Mouse (Mus musculus) spleen, adult 2 months (tissue): ENCODE results near the gene Lhx4. TPM values are rescaled to one million over a fixed set of nuclear protein-coding genes. Genes with fewer than 3 reads are reported as not detected.

Experiments
- DNase-seq, 2 experiments: peaks; one replicate each; pipeline versions ENCODE4 v3.0.0 to v3.0.0-alpha.2; 2012 to 2021; ENCODE audit warnings: low spot score in 2 of 2, low read depth in 1 of 2
- H3K27ac ChIP-seq: fragments of 200-500 bp; 2 replicates; pipeline ENCODE4 v1.5.1; 2012; ENCODE audit warnings: low read length, inconsistent platforms; ENCODE audit not compliant: insufficient read depth
- H3K27me3 ChIP-seq: fragments of 200-500 bp; 2 replicates; pipeline ENCODE4 v1.6.1; 2012; ENCODE audit warnings: mild to moderate bottlenecking, moderate library complexity, low read length, inconsistent platforms; ENCODE audit not compliant: control insufficient read depth, insufficient read depth
- H3K36me3 ChIP-seq: fragments of 200-500 bp; 2 replicates; pipeline ENCODE4 v1.6.1; 2012; ENCODE audit warnings: mild to moderate bottlenecking, low read length, inconsistent platforms; ENCODE audit not compliant: control insufficient read depth, insufficient read depth
- H3K4me1 ChIP-seq: fragments of 200-500 bp; 2 replicates; pipeline ENCODE4 v1.6.1; 2011; ENCODE audit warnings: inconsistent platforms; ENCODE audit not compliant: control insufficient read depth, insufficient read depth, insufficient read length
- H3K4me3 ChIP-seq: fragments of 200-500 bp; 2 replicates; pipeline ENCODE4 v1.5.1; 2011; ENCODE audit warnings: mild to moderate bottlenecking, inconsistent platforms; ENCODE audit not compliant: insufficient read depth, insufficient read length; ENCODE audit errors: extremely low read depth
- CTCF ChIP-seq: fragments of 200-500 bp; IDR thresholded peaks from 2 replicates; pipeline ENCODE4 v1.5.1; 2011; ENCODE audit warnings: mild to moderate bottlenecking, inconsistent platforms; ENCODE audit not compliant: insufficient read depth, insufficient read length, insufficient replicate concordance; ENCODE audit errors: extremely low read depth
- POLR2A ChIP-seq: fragments of 200-500 bp; IDR thresholded peaks from 2 replicates; pipeline ENCODE4 v1.6.1; 2011; ENCODE audit warnings: low read depth, low read length, inconsistent platforms
- WGBS: fragments of 180-500 bp; shearing (Covaris S2); methylation state at CpG from one replicate; pipeline ENCODE4 v1.1.7; 2018; 5-methylcytosine and 5-hydroxymethylcytosine counted together
- polyA plus RNA-seq: library from polyadenylated mRNA; depleted of rRNA; stranded (reverse); fragments of >200 nt; gene quantifications from 2 replicates; pipeline ENCODE4 v1.2.3, GENCODE M21; 2012

Gene Lhx4
- polyA plus RNA-seq, 1 experiment, result not detected

DNA sequence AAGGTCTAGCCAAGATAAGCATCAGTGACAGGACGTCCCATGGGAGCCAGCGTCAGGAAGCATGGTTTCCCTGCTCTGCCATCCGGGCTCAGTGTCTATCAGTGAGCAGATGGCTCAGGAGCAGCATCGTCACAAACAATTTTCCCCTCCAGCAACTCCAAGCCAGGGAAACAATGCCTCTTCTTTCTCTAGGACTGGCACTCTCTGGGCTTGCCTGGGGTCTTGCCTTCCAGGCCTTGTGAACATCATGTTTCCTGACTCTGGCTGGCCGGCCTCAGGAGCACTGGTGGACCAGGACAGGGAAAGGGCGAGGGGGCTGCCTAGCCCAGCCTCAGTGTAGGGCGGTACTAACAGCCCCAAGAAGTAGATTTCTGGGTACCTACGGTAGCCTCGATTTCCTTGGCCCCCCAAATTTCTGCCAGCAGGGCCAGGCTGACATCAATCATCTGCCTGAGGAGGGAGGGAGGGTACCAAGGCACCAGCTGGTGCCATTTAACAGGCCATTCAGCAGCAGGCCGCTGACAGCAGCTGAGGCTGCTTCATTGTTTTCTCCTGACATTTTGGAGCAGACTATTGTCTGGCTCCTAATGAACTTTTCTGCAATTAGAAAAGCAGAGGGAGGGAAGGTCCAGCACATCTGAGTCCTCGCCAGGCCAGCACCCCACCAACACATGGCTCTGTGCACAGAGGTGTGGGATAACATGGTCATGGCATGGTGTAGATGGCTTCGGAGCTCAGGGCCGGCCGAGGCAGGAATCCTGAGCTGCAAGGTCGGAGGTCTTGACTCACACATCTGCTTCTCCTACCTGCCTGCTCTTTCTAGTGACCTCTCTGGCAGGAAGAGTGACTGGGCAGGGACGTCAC, 38.9 kb upstream of the Lhx4 start:
- Histone ChIP-seq H3K36me3 (peaks cover 4% of the 10 kb centered on the region; the same call in 1 of the 2 replicates), H3K4me1 (no peaks in the 10 kb centered on the region)

DNA sequence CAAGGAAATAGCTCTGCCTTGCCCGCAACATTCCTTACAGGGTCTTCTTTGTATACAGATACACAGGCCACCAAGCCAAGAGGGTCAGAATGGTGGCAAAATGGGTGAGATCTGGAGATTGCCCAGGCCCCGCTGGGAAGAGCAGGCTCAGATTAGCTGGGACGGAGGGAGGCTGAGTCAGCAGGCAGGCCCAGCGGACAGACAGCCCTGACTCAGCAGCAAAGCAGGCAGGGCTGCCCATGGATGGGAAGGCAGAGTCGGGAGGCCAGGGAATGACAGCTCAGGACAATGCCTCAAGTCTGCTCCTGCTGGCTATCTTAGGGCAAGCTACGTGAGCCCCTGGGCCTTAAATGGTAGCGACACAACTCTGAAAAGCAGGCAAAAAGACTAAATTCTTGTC, 34.4 kb upstream of the Lhx4 start:
- H3K4me1 ChIP-seq, result peaks cover 20% of the 10 kb centered on the region; the same call in 1 of the 2 replicates
- H3K36me3 ChIP-seq, result 0 out of 2 replicates have a peak, but pooled peaks cover 2% of the 10 kb centered on the region
- WGBS, result 91% methylated on average over 7 of the region's 7 CpGs

More for the DNA sequence above, 38.9 kb upstream of the Lhx4 start:
- TF ChIP-seq CTCF (no peak), POLR2A (no peak)
- H3K27me3 ChIP-seq, result no peaks in the 10 kb centered on the region
- no peak overlapping the region for H3K27ac ChIP-seq
- 91% methylated on average over 16 of the region's 16 CpGs for WGBS
- no peak overlapping the region for H3K4me3 ChIP-seq
- no peak for DNase-seq

DNA sequence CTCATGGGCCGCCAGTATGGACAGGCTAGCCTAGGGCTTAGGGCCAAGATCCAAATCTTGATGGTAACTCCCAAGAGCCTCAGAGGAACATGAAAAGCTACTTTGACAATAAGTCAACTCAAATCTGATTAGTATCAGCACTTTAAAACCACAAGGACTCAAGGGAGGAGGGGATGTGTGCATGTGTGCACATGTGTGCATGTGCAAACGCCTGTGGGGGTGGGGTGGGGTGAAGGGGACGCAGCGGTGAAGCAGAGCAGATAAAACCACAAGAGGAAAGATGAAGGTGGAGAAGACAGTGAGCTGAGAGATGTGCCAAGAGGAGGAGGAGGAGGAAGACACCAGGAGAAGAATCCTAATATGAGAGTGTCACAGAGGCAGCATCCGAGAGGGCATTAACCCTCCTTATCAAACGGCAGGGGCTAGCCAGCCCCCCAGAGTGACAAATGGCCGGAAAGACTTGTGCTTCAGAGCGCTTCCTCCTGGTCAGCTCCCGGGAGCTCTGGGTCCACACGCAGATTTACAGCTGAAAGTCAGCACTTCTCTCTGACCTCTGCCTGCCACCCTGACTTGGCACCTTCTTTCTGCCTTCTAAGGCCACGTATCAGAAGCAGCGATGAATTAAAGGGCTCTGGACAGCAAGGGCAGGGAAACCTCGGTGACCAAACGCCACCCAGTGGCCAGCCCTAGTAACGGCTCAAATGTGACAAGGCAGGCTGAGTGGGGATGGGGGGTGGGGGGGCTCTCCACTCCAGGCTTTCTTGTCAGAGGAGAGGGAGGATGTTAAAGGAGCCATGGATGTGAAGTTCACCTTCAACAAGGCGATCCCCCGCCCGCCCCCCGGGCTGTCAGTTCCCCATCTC, 33.1 kb upstream of the Lhx4 start:
- TF ChIP-seq POLR2A (no peak), CTCF (peak; percentile 67; the same call in 1 of the 2 replicates)
- WGBS, result 39% methylated on average over 19 of the region's 19 CpGs
- Histone ChIP-seq H3K27me3 (no peaks in the 10 kb centered on the region), H3K27ac (no peak overlapping the region), H3K4me3 (no peak overlapping the region), H3K36me3 (peaks cover 3% of the 10 kb centered on the region; the same call in 1 of the 2 replicates), H3K4me1 (peaks cover 21% of the 10 kb centered on the region; the same call in 1 of the 2 replicates)
- DNase-seq, result peak; percentile 15 to 41

More for the DNA sequence above, 34.4 kb upstream of the Lhx4 start:
- Histone ChIP-seq H3K27ac (no peak overlapping the region), H3K27me3 (no peaks in the 10 kb centered on the region), H3K4me3 (no peak overlapping the region)
- no peak for DNase-seq
- no peak for TF ChIP-seq POLR2A
- no peak for TF ChIP-seq CTCF

DNA sequence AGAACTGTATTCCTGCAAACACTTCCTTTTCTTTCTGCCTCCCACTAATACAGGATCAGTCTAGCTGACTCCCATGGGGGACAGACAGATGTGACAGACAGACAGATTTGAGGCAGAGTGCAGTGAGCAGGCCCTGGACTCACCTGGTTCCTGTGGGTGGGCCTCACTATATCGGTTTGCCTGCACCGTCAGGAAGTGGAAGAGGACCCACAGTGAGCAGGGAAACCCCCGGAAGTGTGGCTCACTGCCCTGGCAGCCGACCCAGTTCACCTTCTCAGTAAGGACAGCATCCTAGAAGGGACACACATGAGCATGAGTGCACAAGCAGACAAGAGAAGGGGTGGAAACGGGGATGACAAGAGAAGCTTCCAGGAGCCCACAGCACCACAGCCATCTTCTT, 30.9 kb upstream of the Lhx4 start:
- no peaks in the 10 kb centered on the region for H3K27me3 ChIP-seq
- 23% methylated on average over 5 of the region's 5 CpGs for WGBS
- H3K4me3 ChIP-seq, result no peak overlapping the region
- DNase-seq, result peak; percentile 27 to 58
- H3K4me1 ChIP-seq, result peaks cover 21% of the 10 kb centered on the region; the same call in 1 of the 2 replicates
- TF ChIP-seq POLR2A (no peak), CTCF (no peak)
- no peak overlapping the region for H3K27ac ChIP-seq
- H3K36me3 ChIP-seq, result peaks cover 6% of the 10 kb centered on the region

DNA sequence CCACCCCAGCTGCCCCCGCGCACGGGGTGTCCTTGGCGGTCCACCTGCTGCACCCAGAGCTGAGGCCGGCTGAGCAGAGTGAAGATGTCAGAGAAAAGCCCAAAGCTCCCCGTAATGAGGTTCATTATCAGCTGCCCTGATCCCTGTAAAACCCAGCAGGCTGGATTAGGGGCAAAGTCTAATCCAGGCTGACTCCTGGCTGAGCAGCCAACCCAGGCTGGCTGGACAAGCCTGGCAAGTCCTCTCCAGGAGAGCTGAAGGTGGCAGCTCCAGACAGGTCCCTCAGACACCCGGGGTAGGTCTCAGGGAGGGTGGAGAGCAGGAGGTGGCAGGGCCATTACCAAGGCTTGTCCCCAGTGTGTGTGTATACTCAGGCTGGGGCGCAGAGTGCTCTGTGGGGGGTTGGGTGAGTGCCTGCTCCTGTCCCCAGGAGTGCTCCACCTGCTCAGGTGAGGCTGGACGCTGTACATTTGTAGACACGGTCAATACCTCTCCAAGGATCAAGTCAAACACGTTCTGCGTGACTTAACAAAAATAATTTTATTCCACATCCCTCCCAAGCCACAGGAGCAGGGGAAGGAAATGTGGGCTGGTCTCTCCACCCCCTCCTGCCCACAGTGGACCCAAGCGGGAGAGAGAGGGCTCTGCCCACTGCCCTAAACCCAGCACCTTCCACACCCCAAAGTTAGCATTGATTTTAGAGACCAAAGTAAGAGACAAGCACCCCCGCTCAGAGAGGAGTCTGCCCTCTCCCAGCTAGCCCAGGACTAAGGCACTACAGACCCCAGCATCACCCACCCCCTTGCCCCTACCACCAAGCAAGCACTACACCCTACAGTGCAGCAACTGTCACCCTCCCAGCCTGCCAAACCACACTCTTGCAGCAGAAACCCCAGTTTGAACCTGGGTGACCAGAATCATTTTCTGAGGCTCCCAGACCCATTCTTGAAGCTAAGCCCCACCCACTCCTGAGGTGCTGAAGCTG, 26.4 kb upstream of the Lhx4 start:
- Histone ChIP-seq H3K4me3 (no peak overlapping the region), H3K27me3 (no peaks in the 10 kb centered on the region), H3K27ac (no peak overlapping the region), H3K4me1 (peaks cover 18% of the 10 kb centered on the region; the same call in 1 of the 2 replicates), H3K36me3 (peaks cover 4% of the 10 kb centered on the region)
- WGBS, result 71% methylated on average over 14 of the region's 14 CpGs
- DNase-seq, result no peak
- no peak for TF ChIP-seq POLR2A
- no peak for TF ChIP-seq CTCF

DNA sequence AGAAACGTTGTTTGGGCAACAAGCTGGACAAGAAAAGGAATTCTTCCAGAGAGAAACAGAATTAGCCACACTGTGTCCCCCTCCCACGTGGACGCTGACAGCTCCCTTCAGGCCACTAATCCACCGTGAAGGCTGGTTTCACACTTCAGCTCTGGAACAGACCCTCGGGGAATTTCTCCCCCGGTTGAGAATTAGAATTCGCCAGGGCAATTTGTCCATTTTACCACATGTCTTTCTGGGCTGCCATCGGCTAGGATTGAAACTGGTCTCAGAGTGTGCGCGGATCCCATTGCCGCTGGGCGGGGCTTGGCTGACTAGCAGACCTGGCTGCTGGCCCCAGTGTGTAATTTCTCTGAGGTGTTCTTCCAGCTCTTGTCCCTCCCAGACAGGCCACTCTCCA, 7.7 kb upstream of the Lhx4 start:
- TF ChIP-seq CTCF, result no peak
- TF ChIP-seq POLR2A, result no peak
- no peak overlapping the region for H3K4me3 ChIP-seq
- WGBS, result 84% methylated on average over 12 of the region's 12 CpGs
- no peaks in the 10 kb centered on the region for H3K27me3 ChIP-seq
- H3K4me1 ChIP-seq, result no peaks in the 10 kb centered on the region
- no peak overlapping the region for H3K27ac ChIP-seq
- DNase-seq, result no peak
- no peaks in the 10 kb centered on the region for H3K36me3 ChIP-seq
